In the genomic region with DNA sequence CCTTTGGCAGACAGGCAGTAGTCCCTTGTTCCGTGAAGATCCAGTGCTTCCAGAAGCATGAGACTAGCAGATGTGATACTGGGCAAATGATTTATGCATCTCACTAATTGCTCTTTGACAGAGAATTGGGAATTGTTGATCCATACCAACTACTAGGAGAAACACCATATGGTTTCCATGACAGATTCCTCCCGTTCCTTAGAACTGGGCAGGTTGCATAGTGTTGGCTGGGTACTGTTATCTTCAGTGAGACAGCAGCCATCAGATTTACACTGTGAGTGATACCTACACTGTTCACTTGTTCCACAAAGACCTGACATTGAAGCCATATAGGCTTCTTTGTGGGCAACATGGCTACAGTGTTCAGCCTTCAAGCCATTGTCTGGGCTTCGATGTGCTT, we compare ENCODE assay signal across 17 mouse cellular contexts.
A peak's percentile ranks its signal among the peaks of the same experiment; 100 is the strongest.
DNase-seq lines count a peak whose midpoint lies in the region; ATAC-seq and TF ChIP-seq lines count a peak whose summit lies in the region.
"Had no signal": no experiment of that assay in that cellular context is flagged by ENCODE, and none has a peak within 500 bp of the region (broad histone marks: within the 10 kb centered on the region; RNA-seq: fewer than 3 reads in every experiment).

No protein-coding gene starts in this region.

- no peaks in the 10 kb centered on the region for H3K27me3 ChIP-seq in lung, embryonic 14.5 days (ENCODE audit: insufficient read depth, low read length)
- H3K27me3 ChIP-seq in forebrain, embryonic 16.5 days (replicated peaks; ENCODE audit: control insufficient read depth, insufficient read depth, low read length) = peaks cover 3% of the 10 kb centered on the region; the same call in 1 of the 2 replicates
- no peaks in the 10 kb centered on the region for H3K27me3 ChIP-seq in stomach, embryonic 16.5 days (ENCODE audit: control insufficient read depth, insufficient read depth, low read length)
- H3K27me3 ChIP-seq: intestine, embryonic 15.5 days; limb, embryonic 13.5 days; liver, embryonic 13.5 days had no signal

- no peak overlapping the region for H3K9ac ChIP-seq in lung, embryonic 14.5 days
- no peak overlapping the region for H3K9ac ChIP-seq in forebrain, embryonic 16.5 days (replicated peaks; ENCODE audit: low read depth, low read length)
- H3K9ac ChIP-seq in stomach, embryonic 16.5 days (ENCODE audit: low read length) = no peak overlapping the region
- H3K9ac ChIP-seq: intestine, embryonic 15.5 days; limb, embryonic 13.5 days; liver, embryonic 13.5 days; midbrain, embryonic 13.5 days had no signal

- peaks cover 48% of the 10 kb centered on the region for H3K4me1 ChIP-seq in lung, embryonic 14.5 days (ENCODE audit: insufficient read depth)
- H3K4me1 ChIP-seq in lung, adult 2 months (ENCODE audit: control insufficient read depth, insufficient read depth, low read length) = peaks cover 13% of the 10 kb centered on the region; the same call in 1 of the 2 replicates
- H3K4me1 ChIP-seq in forebrain, embryonic 16.5 days (replicated peaks; ENCODE audit: control insufficient read depth, insufficient read depth, low read length) = peaks cover 33% of the 10 kb centered on the region
- H3K4me1 ChIP-seq in stomach, embryonic 16.5 days (ENCODE audit: control insufficient read depth, insufficient read depth, low read length) = peaks cover 34% of the 10 kb centered on the region

- TF ChIP-seq POLR2A in lung, adult 2 months (IDR thresholded peaks at IDR 0.05; ENCODE audit: borderline replicate concordance, extremely low read depth, low read depth, low read length) = no peak

- 0 out of 2 replicates have a peak overlapping the region, but pooled peaks have one; percentile 9 for H3K4me3 ChIP-seq in gastrocnemius, adult 2 months
- no peak overlapping the region for H3K4me3 ChIP-seq in lung, embryonic 14.5 days (ENCODE audit: low read depth, low read length)
- H3K4me3 ChIP-seq in lung, adult 2 months (replicated peaks; ENCODE audit: extremely low read depth, low read depth, low read length) = no peak overlapping the region
- H3K4me3 ChIP-seq in forebrain, embryonic 16.5 days (replicated peaks; ENCODE audit: low read length) = no peak overlapping the region
- H3K4me3 ChIP-seq in stomach, embryonic 16.5 days (replicated peaks; ENCODE audit: low read length) = no peak overlapping the region
- H3K4me3 ChIP-seq: intestine, embryonic 15.5 days; layer of hippocampus, adult 2 months; limb, embryonic 13.5 days; liver, embryonic 13.5 days; midbrain, embryonic 13.5 days had no signal

- peak overlapping the region; percentile 31 for H3K27ac ChIP-seq in gastrocnemius, adult 2 months
- H3K27ac ChIP-seq in lung, embryonic 14.5 days (ENCODE audit: low read depth) = peak overlapping the region; percentile 78; the same call in 1 of the 2 replicates
- H3K27ac ChIP-seq in forebrain, embryonic 16.5 days (ENCODE audit: low read length) = no peak overlapping the region
- peak overlapping the region; percentile 68 for H3K27ac ChIP-seq in stomach, embryonic 16.5 days (ENCODE audit: low read length)
- H3K27ac ChIP-seq: hindbrain, postnatal 0 days; layer of hippocampus, adult 2 months; limb, embryonic 13.5 days; liver, embryonic 13.5 days; macrophage; midbrain, embryonic 13.5 days had no signal

- no peak overlapping the region for H3K4me2 ChIP-seq in lung, embryonic 14.5 days
- H3K4me2 ChIP-seq in forebrain, embryonic 16.5 days (ENCODE audit: low read length) = no peak overlapping the region
- no peak overlapping the region for H3K4me2 ChIP-seq in stomach, embryonic 16.5 days (ENCODE audit: low read depth, low read length)
- H3K4me2 ChIP-seq: intestine, embryonic 15.5 days; limb, embryonic 13.5 days; liver, embryonic 13.5 days; midbrain, embryonic 13.5 days had no signal

- intact Hi-C loops in gastrocnemius, adult 2 months (cut with DNase I) = no loop called here

- H3K36me3 ChIP-seq in lung, embryonic 14.5 days (ENCODE audit: insufficient read depth) = no peaks in the 10 kb centered on the region
- H3K36me3 ChIP-seq in forebrain, embryonic 16.5 days (ENCODE audit: control insufficient read depth, insufficient read depth) = no peaks in the 10 kb centered on the region
- H3K36me3 ChIP-seq in stomach, embryonic 16.5 days (ENCODE audit: control insufficient read depth, insufficient read depth, low read length) = no peaks in the 10 kb centered on the region
- H3K36me3 ChIP-seq: intestine, embryonic 15.5 days; limb, embryonic 13.5 days; liver, embryonic 13.5 days; midbrain, embryonic 13.5 days had no signal

- no peaks in the 10 kb centered on the region for H3K9me3 ChIP-seq in lung, embryonic 14.5 days (ENCODE audit: low read depth, low read length)
- H3K9me3 ChIP-seq in forebrain, embryonic 16.5 days (ENCODE audit: control insufficient read depth, low read length) = no peaks in the 10 kb centered on the region
- H3K9me3 ChIP-seq in stomach, embryonic 16.5 days (replicated peaks; ENCODE audit: control insufficient read depth, low read length) = no peaks in the 10 kb centered on the region
- H3K9me3 ChIP-seq: intestine, embryonic 15.5 days; limb, embryonic 13.5 days; liver, embryonic 13.5 days; midbrain, embryonic 13.5 days had no signal

- no peak for ATAC-seq in lung, embryonic 14.5 days (ENCODE audit: insufficient read depth)
- peak; percentile 57 for ATAC-seq in forebrain, embryonic 16.5 days
- no peak for ATAC-seq in stomach, embryonic 16.5 days (ENCODE audit: insufficient read depth, low FRiP score)
- ATAC-seq: CD4-positive, CD25-positive, alpha-beta regulatory T cell, adult 4 months; hindbrain, postnatal 0 days; midbrain, embryonic 13.5 days had no signal

- WGBS in lung, embryonic 14.5 days = 76% methylated on average over 3 of the region's 3 CpGs
- 89% methylated on average over 3 of the region's 3 CpGs for WGBS in lung, adult 2 months
- 69% methylated on average over 3 of the region's 3 CpGs for WGBS in forebrain, embryonic 16.5 days
- WGBS in stomach, embryonic 16.5 days = 70% methylated on average over 3 of the region's 3 CpGs

- no peak for TF ChIP-seq CTCF in gastrocnemius, adult 2 months (IDR thresholded peaks at IDR 0.05)
- no peak for TF ChIP-seq CTCF in lung, embryonic 14.5 days (IDR thresholded peaks at IDR 0.05; ENCODE audit: low read depth)
- no peak for TF ChIP-seq CTCF in lung, adult 2 months (IDR thresholded peaks at IDR 0.05; ENCODE audit: insufficient read depth, low read length)

- no peak for DNase-seq in gastrocnemius, adult 2 months
- no peak for DNase-seq in gastrocnemius, adult 8-10 months (ENCODE audit: low spot score in 2 of 2)
- no peak for DNase-seq in lung, embryonic 14.5 days
- DNase-seq in lung, adult 2 months = no peak
- no peak for DNase-seq in right cerebral cortex, postnatal 25 days
- DNase-seq: liver, embryonic 13.5 days; thymus, adult 2 months; thymus, postnatal 36 days had no signal
